Mouse (Mus musculus) frontal cortex, adult 2 months (tissue): Measurements from ENCODE around the gene Spag9. TPM values are rescaled to one million over a fixed set of nuclear protein-coding genes. Genes with fewer than 3 reads are reported as not detected.

ENCODE experiments used
- DNase-seq, 2 experiments: peaks; one replicate each; pipeline ENCODE4 v3.0.0; 2022; ENCODE audit warnings: low spot score in 1 of 2; ENCODE audit errors: extremely low spot score in 1 of 2
- polyA plus RNA-seq: library from polyadenylated mRNA; depleted of rRNA; stranded (reverse); fragments of >200 nt; gene quantifications from 2 replicates; pipeline ENCODE4 v1.2.3, GENCODE M21; 2012

Spag9 gene
- polyA plus RNA-seq, 1 experiment, result 139 TPM

DNA sequence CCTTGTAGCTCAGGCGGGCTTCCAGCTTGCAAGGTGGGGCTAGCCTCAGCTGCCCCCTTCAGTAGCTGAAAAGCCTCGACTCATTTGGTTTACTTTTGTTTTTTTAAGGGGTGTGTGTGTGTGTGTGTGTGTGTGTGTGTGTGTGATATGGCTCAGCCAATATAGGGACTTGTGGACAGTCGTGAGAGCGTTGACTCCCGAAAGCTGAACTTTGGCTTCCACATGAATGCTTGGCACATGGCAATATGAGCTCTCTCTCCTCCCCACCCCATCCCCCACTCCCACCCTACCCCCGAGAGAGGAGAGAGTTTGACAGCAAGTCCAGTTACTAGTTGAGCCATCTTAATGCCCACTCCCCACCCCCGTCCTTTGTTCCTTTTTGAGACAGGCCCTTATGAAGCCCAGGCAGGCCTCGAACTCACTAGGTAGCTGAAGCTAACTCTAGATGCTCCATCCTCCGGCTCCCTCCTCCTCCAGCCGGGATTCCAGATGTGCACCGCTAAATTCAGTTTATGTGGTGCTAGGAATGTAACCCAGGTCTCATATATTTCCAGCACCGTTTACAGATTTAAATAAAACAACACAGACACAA is 152.3 kb downstream of the Spag9 start:
- no peak for DNase-seq

DNA sequence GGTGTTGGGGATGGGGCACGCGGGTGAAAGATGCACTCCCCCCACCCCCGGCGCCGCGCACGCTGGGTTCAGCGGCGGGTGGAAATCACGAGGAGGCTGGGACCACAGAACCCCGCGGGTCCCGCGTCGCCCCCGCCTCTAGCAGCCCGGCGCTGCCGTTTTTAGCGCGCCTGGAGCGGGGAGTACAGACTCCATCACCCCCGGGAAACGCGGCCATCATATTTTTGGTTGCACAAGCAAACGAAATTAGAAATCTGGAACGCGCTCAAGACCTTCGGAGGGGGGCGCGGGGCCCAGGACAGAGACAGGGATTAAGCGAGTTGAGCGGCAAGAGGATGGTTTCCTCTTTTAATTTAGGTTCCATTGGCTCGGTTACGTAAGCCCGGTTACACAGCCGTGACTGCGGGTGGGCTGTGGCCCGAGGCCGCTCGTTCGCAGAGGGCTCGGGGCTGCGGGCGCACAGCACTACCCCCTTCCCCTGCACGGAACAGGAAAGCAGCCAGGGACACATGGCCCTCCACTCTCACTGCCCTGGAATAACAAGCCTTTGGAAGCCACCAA is 153.1 kb downstream of the Spag9 start:
- DNase-seq, result peak; percentile 80 to 87

DNA sequence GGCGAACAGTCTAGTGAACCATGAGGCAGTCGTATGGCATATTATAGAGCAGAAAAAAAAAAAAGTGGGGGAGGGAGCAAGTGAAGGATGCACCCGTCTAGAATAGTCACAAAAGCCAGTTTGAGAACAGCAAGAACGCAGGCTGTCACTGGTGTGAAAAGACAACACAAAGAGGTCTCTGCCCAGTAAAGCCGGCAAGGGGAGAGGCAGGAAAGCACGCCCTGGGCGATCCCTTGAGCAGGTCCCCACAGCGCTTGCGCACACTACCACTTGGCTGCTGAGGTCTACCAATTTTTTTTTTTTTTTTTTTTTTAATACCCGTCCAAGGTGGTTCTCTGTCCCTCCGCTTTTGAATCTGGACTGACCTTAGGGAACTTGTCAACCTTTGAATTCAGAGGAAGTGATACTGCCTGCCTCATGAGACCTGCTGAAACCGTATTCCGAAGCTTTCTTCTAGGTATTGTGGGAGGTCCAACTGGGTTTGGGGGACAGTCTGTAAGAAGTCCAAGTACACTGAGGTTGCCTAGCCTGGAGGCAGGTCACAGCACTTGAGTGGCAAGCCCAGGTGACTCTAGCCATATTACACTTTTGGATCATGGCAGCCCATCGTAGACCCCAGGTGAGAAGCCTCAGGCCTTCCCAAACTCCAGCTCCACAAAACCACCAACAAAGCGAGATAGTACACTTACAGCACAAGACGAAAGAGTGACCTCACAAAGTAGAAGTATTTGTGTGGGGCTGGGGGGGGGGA is 153.8 kb downstream of the Spag9 start:
- peak in 1 of 2 experiments; percentile 33 for DNase-seq

DNA sequence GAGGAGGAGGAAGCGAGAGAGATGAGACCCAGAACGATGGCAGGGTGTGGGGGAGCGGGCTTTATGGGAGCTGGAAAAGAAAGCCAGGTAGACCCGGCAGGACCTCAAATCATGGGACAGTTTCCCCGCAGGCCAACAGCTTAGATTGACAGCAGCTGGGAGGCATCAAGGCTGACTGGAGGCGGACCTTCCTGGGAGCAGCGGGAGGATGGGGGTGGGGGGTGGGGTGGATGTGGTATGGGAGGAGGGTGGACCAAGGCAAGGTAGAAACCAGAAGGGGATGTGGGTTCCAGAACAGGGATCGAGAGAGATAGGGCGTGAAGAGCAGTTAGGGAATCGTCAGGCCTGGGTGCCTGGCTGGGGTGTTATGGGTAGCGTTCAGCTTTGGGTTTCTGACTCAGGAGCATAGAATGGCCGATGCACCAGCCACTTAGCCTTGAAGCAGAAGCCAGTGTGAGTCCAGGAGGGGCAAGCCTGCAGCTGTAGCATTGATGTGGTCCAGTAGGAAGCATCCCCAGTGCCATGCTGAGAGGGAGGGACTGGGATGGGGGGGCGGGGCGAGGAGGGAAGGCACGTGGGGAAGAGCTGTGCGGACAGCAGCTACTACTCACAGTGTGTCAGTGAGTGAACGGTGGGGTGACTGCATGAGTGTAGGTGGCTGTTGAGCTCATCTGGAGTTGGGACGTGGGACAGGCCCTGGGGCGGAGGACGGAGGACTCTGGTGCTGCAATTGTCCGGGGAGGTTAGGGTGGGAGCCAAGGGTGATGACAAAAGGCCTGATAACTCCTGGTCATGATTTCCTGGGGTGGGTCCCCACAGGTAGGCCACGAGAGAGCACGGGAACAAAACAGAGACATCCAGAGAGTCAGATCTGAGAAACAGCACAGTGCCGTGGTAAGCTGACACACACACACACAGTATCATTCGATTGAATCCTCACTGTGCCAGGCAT is 154.9 kb downstream of the Spag9 start:
- no peak for DNase-seq

DNA sequence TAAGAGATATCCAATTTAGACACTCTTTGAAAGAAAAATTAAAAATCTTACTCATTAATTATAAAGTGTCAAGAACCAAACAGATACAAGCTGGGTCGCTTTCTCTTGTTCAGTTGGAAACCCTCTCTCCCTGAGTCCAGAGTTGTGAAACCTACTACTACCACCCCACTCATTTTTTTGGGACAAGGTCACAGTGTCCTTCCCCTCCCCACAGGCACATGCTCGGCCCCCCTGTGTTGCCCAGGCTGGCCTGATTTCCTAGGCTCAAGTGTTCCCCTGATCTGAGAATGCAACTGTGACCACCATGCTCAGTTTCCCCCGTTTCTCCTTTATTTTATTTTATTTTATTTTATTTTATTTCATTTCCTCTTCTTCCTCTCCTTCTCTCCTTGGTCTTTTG is 158.3 kb downstream of the Spag9 start:
- no peak for DNase-seq

DNA sequence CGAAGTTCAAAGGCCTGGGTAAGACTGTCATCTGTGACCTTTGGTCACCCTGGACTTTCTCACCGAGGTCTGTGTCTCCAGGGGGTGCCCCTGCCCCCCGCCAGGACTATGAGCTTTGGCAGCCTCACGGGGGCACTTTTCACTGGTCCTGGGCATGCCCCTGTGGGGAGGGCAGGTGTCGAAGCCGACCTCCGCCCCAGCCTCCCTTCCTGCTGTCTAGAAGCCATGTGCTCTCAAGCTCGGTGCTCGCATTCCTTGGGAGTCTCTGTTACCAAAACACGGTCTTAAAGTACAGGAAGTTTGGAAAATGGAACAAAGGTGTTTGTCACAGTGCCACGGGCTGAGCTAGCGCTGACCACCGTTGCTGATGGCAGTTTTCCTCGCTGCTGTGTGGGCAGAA is 162.6 kb downstream of the Spag9 start:
- DNase-seq, result no peak

DNA sequence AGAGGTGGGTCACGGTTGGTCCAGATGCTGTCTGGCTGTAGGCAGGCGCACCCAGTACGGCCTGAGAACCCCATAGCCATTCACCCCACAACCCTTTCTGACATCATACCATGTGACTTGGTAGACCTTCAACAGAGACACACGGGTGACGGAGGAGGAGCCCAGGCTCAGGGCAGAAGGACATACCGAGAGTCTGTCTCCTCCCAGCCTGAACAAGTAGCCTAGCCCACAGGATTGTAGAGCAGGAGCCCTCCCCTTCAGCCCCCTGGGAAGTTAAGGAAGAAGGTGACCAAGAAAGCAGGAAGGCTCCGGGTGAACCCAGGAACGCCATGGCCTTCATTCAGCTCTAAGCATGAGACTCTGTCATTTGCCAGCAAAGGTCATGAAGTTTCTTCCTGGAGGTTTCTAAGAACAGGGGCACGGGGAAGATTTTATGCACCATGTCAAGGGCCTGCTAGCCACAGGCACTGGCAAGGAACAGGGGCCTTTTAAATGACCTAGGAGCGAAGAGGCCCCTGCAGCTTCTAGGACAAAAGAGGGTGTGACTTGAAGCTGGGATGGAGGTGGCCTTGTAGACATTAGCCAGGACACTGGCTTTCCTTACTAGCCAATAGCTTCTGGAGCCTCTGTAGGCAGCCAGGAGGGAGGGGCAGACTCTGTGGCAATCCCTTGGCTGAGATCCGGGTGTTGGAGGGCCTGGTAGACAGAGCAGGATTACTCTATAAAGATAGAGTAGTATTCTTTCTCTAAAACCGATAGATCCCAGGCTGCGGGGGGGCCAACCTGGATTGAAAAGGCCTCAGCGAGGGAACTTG is 163.4 kb downstream of the Spag9 start:
- peak in 1 of 2 experiments; percentile 52 for DNase-seq

DNA sequence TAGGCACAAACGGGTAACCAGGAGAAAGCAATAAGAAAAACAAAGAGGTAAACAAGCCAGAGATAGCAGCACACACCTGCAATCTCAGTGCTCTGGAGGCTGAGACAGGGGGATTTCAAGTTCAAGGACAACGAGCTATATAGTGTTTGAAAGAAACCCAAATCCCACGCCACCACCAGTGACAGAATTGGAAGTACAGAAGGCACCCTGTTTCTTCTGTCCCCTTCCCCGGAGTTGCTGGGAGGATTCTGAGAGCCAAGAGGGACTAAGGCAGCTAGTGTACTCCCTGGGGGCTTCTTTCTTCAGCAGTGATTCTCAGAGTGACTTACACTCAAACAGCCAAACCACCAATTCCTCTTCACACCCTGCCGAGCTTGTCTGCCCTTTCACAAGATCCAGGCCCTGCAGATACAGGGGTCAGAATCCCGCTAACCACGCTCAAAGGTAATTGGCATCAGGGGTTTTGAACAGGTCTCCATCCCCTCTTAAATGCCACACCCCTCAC is 164.1 kb downstream of the Spag9 start:
- DNase-seq, result no peak

DNA sequence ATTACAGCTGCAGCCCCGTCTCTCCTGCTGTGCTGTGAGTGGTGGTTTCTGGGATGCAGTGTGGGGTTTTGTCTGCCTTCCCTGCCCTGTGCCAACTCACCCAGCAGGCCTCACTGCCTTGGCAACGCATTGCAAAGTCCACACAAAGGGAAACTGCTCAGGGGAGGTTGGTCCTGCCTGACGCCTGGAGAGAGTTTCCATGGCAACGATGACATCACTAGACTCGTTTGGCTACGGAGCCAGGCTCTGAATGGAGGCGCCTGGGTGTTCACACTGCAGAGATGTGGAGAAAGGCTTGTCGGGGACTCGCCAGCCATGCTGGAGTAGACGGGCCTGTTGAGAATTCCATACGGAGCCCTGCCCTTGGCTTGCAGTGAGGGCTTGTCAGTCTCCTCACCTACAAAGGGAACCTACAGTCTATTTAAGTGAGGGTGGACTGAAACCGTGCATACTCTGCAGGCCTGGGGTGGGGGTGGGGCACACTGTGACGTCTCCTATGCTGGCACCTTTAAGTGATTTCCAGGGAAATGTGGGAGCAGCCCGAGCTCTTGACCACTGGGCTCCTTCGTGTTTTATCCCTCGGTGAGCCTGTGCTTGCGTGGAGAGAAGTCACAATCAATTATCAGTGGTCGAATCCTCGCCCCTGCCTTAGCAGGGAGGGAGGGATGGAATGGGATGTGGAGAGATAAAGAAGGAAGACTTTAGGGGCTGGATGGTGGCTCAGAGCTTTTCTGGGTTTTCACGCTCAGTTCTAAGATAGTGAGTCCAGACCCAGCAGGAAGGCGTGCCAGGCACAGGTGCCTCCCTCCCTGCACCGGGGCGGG is 164.8 kb downstream of the Spag9 start:
- DNase-seq, result peak; percentile 97 to 98

DNA sequence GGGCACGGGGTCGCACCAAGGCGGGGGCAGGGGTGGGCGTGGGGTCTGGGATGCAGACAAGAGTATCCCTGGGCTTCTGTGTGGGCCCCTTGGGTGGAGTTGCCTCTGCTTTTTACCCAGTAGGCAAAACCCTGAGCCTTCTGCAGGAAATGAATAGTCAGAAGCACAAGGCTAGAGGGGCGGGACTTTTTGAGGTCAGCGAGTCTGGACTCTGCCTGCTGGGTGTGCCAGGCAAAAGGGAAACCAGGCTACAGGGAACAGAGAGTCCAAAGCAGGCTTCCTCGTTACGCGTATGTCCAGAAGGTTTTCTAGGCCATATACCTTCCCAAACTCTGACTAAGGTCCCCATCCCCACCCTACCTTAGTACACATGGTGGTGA is 165.4 kb downstream of the Spag9 start:
- DNase-seq, result peak in 1 of 2 experiments; percentile 36

DNA sequence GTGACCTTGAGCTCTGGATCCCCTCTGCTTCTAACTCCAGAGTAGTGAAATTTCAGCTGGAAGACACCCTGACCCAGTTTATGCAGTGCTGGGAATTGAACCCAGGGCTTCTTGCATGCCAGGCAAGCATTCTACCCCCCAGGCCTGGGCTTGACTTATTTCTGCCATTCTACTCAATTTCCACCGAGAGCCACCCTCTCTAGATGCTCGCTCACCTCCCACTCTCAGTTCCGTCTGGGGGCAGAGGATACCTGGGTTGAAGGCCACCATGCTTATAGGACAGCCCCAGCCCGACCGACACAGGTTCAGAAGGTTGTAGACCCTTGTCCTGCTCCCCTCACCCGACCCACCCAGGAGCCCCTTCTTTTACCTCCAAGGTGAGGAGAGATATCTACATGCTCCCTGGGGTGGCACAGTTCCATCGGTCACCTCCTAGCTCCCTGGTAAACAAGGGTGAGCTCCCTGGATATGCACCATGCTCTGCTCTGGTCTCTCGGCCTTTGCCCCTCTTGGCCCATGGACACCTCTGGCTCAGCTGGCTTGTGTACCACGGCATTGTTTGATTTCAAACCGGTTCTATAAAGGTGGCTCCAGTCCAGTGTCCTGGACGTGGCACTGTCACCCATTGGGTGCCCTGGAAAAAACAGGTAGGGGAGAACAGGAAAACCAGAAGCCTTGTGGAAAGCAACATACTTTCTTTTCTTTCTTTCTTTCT is 166.1 kb downstream of the Spag9 start:
- no peak for DNase-seq

DNA sequence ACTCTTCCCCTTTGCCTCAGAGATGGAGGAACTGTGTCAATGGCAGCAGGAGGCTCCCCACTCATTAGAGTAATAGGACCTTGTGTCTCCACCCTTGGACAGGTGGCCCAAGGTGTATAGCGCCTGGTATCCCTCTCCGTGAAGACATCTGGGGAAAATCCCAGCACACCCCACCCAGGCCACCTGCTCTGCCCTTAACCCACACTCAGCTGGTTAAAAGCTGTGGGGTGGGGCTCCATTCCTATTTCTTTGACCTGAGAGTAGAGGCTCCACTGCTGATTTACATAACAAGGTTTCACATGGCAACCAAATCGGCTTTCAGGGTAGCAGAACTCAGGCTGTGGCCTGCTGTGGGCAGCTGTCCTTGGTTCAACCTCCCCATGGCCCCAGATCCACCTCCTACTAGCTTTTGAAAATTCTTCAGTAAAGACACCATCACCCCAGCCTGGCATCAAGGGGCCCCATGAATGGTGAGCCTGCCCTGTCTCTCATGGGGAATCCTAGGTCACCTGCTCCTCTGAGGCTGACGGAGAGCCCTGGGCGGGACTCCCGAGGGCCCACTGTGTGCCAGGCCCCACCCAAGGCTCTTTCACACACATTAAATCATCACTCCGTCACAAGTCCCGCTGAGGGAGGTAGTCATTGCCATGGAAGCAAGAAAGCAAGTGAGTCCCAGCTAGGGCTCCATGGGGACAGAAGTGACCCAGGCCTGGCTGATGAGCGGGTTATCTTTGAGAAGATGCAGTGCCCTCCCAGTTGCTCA is 167.3 kb downstream of the Spag9 start:
- no peak for DNase-seq

DNA sequence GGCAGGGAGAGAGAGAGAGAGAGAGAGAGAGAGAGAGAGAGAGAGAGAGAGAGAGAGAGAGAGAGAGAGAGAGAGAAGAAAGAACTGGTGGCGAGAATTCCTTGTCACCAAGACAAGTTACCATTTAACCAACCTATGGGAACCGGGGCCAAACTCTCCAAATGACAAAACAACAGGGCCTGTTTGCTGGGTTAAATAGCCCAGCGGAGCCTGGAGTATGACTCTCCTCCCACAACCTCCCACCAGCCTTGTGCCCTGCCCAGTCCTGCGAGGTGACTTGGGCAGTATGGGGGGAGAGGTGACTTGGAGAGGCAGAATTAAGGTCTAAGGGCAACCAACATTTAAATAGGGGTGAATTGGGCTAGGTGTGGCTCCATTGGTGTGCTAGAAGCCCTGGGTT is 169.9 kb downstream of the Spag9 start:
- no peak for DNase-seq

DNA sequence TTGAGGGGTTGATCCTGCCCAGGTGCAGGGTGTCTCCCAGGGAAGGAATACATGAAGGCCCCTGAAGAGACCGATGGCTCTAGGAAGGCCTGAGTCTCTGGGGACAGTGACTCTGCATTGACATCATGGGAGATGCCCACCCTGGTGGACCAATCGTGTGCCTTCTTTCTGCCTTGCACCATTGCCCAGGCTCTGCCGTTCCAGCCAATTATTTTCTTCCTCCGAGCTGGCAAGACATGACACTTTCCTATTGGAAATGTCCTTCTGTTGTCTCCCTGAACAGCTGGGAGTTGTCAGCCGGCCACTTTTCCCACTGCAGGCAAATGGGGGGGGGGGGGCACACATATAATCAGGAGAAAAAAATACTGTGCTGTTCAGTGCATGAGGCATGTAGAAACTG is 172.3 kb downstream of the Spag9 start:
- no peak for DNase-seq

DNA sequence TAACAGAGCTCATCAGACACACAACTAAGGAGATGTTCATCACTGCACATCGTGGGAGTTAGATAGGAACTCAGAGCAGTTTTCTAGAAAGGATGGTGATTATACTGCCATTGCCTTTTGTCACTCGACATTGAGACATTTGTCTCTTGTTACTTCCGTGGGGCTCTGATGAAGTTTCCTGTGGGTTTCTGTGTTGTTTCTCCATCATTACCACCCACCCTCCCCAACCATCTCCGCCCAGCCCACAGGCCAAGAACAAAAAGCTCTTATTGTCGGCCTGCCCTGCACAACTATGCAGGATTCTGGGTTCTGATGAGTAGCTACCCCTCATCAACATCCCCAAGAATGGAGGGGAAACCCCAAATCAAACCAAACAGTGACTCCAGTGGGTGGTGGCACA is 173.7 kb downstream of the Spag9 start:
- DNase-seq, result no peak

DNA sequence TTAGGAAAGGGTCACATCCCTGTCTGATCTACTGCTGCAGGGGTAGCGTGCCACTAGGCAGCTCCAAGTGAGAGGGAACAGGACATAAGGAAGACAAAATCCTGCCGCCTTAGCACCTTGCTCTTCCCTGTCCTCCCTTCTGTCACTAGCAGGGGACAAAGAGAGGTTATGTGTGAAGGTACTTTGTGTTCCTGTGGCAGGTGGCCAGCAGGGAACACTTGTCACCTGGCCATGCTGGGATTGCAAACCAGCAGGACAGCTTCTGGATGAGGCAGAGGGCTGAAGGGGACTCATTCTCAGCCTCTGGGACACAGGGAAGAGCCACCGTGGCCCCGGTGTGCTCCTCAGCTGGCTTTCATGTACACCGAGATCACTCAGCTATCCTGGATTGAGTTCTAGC is 175.8 kb downstream of the Spag9 start:
- DNase-seq, result no peak

DNA sequence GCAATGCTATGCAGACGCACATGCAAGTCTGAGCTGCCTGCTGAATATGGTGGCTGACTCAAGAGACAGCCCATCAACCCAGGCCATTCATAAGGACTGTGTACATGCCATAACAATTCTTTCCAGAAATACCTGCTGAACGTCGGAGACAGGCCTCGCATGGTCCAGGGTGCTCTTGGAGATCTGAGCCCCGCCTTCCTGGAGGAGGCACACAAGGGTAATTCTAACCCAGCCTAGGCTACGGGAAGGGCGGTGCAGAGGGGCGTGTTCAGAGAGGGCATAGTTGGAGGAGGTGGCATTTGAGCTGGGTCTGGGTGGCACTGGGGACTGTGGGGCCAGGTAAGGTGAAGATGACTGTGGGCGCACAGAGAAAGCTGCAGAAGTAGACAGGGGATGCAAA is 176.3 kb downstream of the Spag9 start:
- no peak for DNase-seq

DNA sequence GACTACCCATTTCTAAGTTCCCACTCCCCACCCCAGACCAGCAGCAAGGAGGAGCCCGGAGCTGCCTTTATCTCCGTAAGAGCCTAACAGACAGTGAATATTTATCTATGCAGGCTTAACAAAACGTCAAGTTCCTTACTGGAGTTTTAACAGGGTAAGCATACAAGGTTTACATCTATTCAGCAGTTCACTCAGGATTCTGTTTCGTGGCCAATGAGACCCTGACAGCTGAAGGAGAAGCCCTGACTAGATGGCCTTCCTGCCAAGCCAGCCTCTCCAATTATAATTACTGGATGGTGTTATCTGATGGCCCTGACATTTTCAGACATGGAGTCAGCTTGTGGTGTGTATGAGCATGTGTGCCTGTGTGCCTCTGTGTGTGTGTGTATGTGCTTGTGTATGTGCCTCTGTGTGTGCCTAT is 177.8 kb downstream of the Spag9 start:
- no peak for DNase-seq
